Mouse (Mus musculus) fibroblast of lung, adult 2 months (primary cell): ENCODE data around the gene Tcp10a.
"Not testable (repeated sequence)": the region's sequence is repeated elsewhere in the genome, so short reads cannot be mapped to it uniquely, and the experiment has no call there.

Experiments
- DNase-seq: peaks from one replicate; pipeline ENCODE4 v3.0.0-alpha.2; 2011; ENCODE audit warnings: low read depth

Gene Tcp10a

GRCm38 (mm10) chr17:7324346-7324745 lies at the start of gene Tcp10a:
Gene Tcp10a (plus strand): TSS chr17:7324646.
- DNase-seq = not testable (repeated sequence)

- no peak for DNase-seq
Measured at GRCm38 (mm10) chr17:7278702-7279242, 45.7 kb upstream of the Tcp10a start.

GRCm38 (mm10) chr17:7279251-7279650 lies 45.2 kb upstream of the Tcp10a start:
- DNase-seq = no peak

- peak; percentile 57 for DNase-seq
Measured at GRCm38 (mm10) chr17:7284297-7284910, 40.0 kb upstream of the Tcp10a start.

- no peak for DNase-seq
Measured at GRCm38 (mm10) chr17:7285292-7285691, 39.2 kb upstream of the Tcp10a start.

- no peak for DNase-seq
Measured at GRCm38 (mm10) chr17:7286422-7287050, 37.9 kb upstream of the Tcp10a start.

- DNase-seq = no peak
Measured at GRCm38 (mm10) chr17:7292012-7292684, 32.3 kb upstream of the Tcp10a start.

GRCm38 (mm10) chr17:7306278-7307196 lies 17.9 kb upstream of the Tcp10a start:
- not testable (repeated sequence) for DNase-seq

- DNase-seq = not testable (repeated sequence)
Measured at GRCm38 (mm10) chr17:7315693-7316382, 8.6 kb upstream of the Tcp10a start.

GRCm38 (mm10) chr17:7319789-7320188 lies 4.7 kb upstream of the Tcp10a start:
- not testable (repeated sequence) for DNase-seq

- DNase-seq = not testable (repeated sequence)
Measured at GRCm38 (mm10) chr17:7326415-7326814, 2.0 kb downstream of the Tcp10a start.

- not testable (repeated sequence) for DNase-seq
Measured at GRCm38 (mm10) chr17:7332745-7333144, 8.3 kb downstream of the Tcp10a start.

GRCm38 (mm10) chr17:7337381-7337780 lies 12.9 kb downstream of the Tcp10a start:
- not testable (repeated sequence) for DNase-seq

GRCm38 (mm10) chr17:7348765-7349164 lies 24.3 kb downstream of the Tcp10a start:
- not testable (repeated sequence) for DNase-seq

- DNase-seq = not testable (repeated sequence)
Measured at GRCm38 (mm10) chr17:7352596-7352995, 28.1 kb downstream of the Tcp10a start, which contains the start of gene Ttll2. Gene Ttll2 (minus strand): TSS chr17:7352696.

GRCm38 (mm10) chr17:7359806-7360205 lies 35.4 kb downstream of the Tcp10a start:
- DNase-seq = not testable (repeated sequence)

- DNase-seq = not testable (repeated sequence)
Measured at GRCm38 (mm10) chr17:7360749-7361465, 36.5 kb downstream of the Tcp10a start.

- DNase-seq = not testable (repeated sequence)
Measured at GRCm38 (mm10) chr17:7365615-7366014, 41.2 kb downstream of the Tcp10a start.

GRCm38 (mm10) chr17:7366265-7366664 lies 41.8 kb downstream of the Tcp10a start:
- DNase-seq = not testable (repeated sequence)

- not testable (repeated sequence) for DNase-seq
Measured at GRCm38 (mm10) chr17:7366676-7367374, 42.4 kb downstream of the Tcp10a start.
